ENCODE assay signal across 14 mouse cellular contexts in genomic region chr16:35024300-35024699, GRCm38 (mm10). TPM values are rescaled to one million over a fixed set of nuclear protein-coding genes. Genes with fewer than 3 reads are reported as not detected.
DNase-seq lines count a peak whose midpoint lies in the region; ATAC-seq and TF ChIP-seq lines count a peak whose summit lies in the region.
"Had no signal": no experiment of that assay in that cellular context is flagged by ENCODE, and none has a peak within 500 bp of the region (broad histone marks: within the 10 kb centered on the region; RNA-seq: fewer than 3 reads in every experiment).

No protein-coding gene starts in this region.

- peaks cover 5% of the 10 kb centered on the region; the same call in 1 of the 2 replicates for H3K27me3 ChIP-seq in lung, embryonic 14.5 days (ENCODE audit: insufficient read depth, low read length)

- DNase-seq in embryo, embryonic 10.5 days (ENCODE audit: low spot score), result peak; percentile 34
- no peak for DNase-seq in embryo, embryonic 9.5 days (ENCODE audit: extremely low spot score)
- DNase-seq in lung, embryonic 14.5 days, result peak; percentile 38
- no peak for DNase-seq in lung, postnatal 36 days
- peak; percentile 14 for DNase-seq in thymus, postnatal 25 days
- no peak for DNase-seq in kidney, adult 8-10 months
- DNase-seq: cerebellum, adult 9-10 months; kidney, adult 18-20 months; layer of hippocampus, postnatal 36 days; right cerebral cortex, postnatal 14 days had no signal

- no peak overlapping the region for H3K27ac ChIP-seq in lung, embryonic 14.5 days (ENCODE audit: low read depth)
- H3K27ac ChIP-seq in bone marrow, adult 2 months (ENCODE audit: control insufficient read depth, insufficient read depth, low read depth, low read length, poor library complexity), result no peak overlapping the region
- H3K27ac ChIP-seq: midbrain, embryonic 10.5 days; neural tube, embryonic 13.5 days had no signal

- no peaks in the 10 kb centered on the region for H3K9me3 ChIP-seq in lung, embryonic 14.5 days (ENCODE audit: low read depth, low read length)
- H3K9me3 ChIP-seq: midbrain, embryonic 10.5 days; neural tube, embryonic 13.5 days had no signal

- 77% methylated on average over 5 of the region's 5 CpGs for WGBS in lung, embryonic 14.5 days
- 90% methylated on average over 5 of the region's 5 CpGs for WGBS in bone marrow, adult 2 months

- peak; percentile 51 for TF ChIP-seq CTCF in lung, embryonic 14.5 days (IDR thresholded peaks at IDR 0.05; ENCODE audit: low read depth)
- 0 out of 2 replicates have a peak, but pooled peaks have one; percentile 15 for TF ChIP-seq CTCF in bone marrow, adult 2 months (IDR thresholded peaks at IDR 0.05; ENCODE audit: control insufficient read depth, insufficient read depth, low read length)

- no peak for TF ChIP-seq POLR2A in bone marrow, adult 2 months (IDR thresholded peaks at IDR 0.05; ENCODE audit: borderline replicate concordance, control insufficient read depth, low read depth, low read length)

- no peak for ATAC-seq in lung, embryonic 14.5 days (ENCODE audit: insufficient read depth)
- ATAC-seq in megakaryocyte-erythroid progenitor cell, adult 5-6 weeks (replicated peaks; ENCODE audit: low FRiP score, low TSS enrichment, poor library complexity, severe bottlenecking), result no peak

- peaks cover 9% of the 10 kb centered on the region for H3K36me3 ChIP-seq in lung, embryonic 14.5 days (ENCODE audit: insufficient read depth)

- no peak overlapping the region for H3K4me2 ChIP-seq in lung, embryonic 14.5 days
- H3K4me2 ChIP-seq: neural tube, embryonic 13.5 days had no signal

- no peaks in the 10 kb centered on the region for H3K4me1 ChIP-seq in lung, embryonic 14.5 days (ENCODE audit: insufficient read depth)
- no peaks in the 10 kb centered on the region; the same call in 1 of the 2 replicates for H3K4me1 ChIP-seq in bone marrow, adult 2 months (ENCODE audit: control insufficient read depth, insufficient read depth, low read length)

- no peak overlapping the region for H3K4me3 ChIP-seq in lung, embryonic 14.5 days (ENCODE audit: low read depth, low read length)
- H3K4me3 ChIP-seq in bone marrow, adult 2 months (replicated peaks; ENCODE audit: control insufficient read depth, low read depth, low read length), result no peak overlapping the region
- H3K4me3 ChIP-seq: neural tube, embryonic 13.5 days had no signal

- H3K9ac ChIP-seq in lung, embryonic 14.5 days, result no peak overlapping the region
- H3K9ac ChIP-seq: neural tube, embryonic 13.5 days had no signal

RNA-seq across cellular contexts. Expression of gene Hacd2, which starts 2.1 kb away (rescaled TPM):
- 49.7 and 50.8 TPM in 2 replicates for polyA plus RNA-seq in lung, embryonic 14.5 days (2014; fragmentation: Nextera tagmentation; extraction: Ambion mirVana)
- 2.7 and 10.6 TPM in 2 replicates for polyA plus RNA-seq in bone marrow, adult 2 months (2011; ENCODE audit: insufficient read depth, insufficient read length, low replicate concordance, missing spikeins)
- 16.3 and 34.3 TPM in 2 replicates for total RNA-seq in megakaryocyte-erythroid progenitor cell, adult 5-6 weeks (2014; fragmentation: Nextera tagmentation)
- total RNA-seq in megakaryocyte-erythroid progenitor cell, adult 5-6 weeks (2017), result 6.4 and 8.9 TPM in 2 replicates

Comparison
In these comparisons a context has a peak if more than half of its experiments do, and no peak if none do; other contexts are left out.
1. DNase-seq: peak in embryo, embryonic 10.5 days (single experiment), lung, embryonic 14.5 days (single experiment) and thymus, postnatal 25 days (single experiment); none in embryo, embryonic 9.5 days (single experiment), lung, postnatal 36 days (single experiment) and kidney, adult 8-10 months (0 of 2).